ENCODE assay signal across 10 mouse cellular contexts in genomic region chr2:5033546-5034420, GRCm38 (mm10). TPM values are rescaled to one million over a fixed set of nuclear protein-coding genes. Genes with fewer than 3 reads are reported as not detected.
DNase-seq lines count a peak whose midpoint lies in the region; ATAC-seq and TF ChIP-seq lines count a peak whose summit lies in the region.
"Had no signal": no experiment of that assay in that cellular context is flagged by ENCODE, and none has a peak within 500 bp of the region (broad histone marks: within the 10 kb centered on the region; RNA-seq: fewer than 3 reads in every experiment).

No protein-coding gene starts in this region.

- DNase-seq in kidney, postnatal 10 days = peak; percentile 33
- DNase-seq in heart, postnatal 10 days = peak; percentile 56 to 58
- no peak for DNase-seq in liver, postnatal 0 days
- no peak for DNase-seq in layer of hippocampus, adult 9-11 months
- DNase-seq in ovary, postnatal 14 days (ENCODE audit: low spot score) = no peak
- DNase-seq: cerebellum, adult 8-10 months had no signal

- H3K9me3 ChIP-seq in kidney, embryonic 15.5 days (replicated peaks) = no peaks in the 10 kb centered on the region
- H3K9me3 ChIP-seq in liver, postnatal 0 days (ENCODE audit: low read length) = no peaks in the 10 kb centered on the region
- H3K9me3 ChIP-seq: hindbrain, embryonic 12.5 days; midbrain, embryonic 10.5 days had no signal

- H3K9ac ChIP-seq in kidney, embryonic 15.5 days = no peak overlapping the region
- H3K9ac ChIP-seq in liver, postnatal 0 days (replicated peaks) = no peak overlapping the region
- H3K9ac ChIP-seq: hindbrain, embryonic 12.5 days had no signal

- no peaks in the 10 kb centered on the region for H3K4me1 ChIP-seq in kidney, embryonic 15.5 days
- peaks cover 7% of the 10 kb centered on the region for H3K4me1 ChIP-seq in liver, postnatal 0 days (ENCODE audit: insufficient read depth)

- no peak overlapping the region for H3K27ac ChIP-seq in kidney, embryonic 15.5 days
- no peak overlapping the region for H3K27ac ChIP-seq in liver, postnatal 0 days (ENCODE audit: low read depth)
- H3K27ac ChIP-seq: hindbrain, embryonic 12.5 days; midbrain, embryonic 10.5 days had no signal

- 69% methylated on average over 12 of the region's 15 CpGs for WGBS in kidney, embryonic 15.5 days
- 52% methylated on average over 15 of the region's 15 CpGs for WGBS in liver, postnatal 0 days (ENCODE audit: insufficient replicate concordance)

- TF ChIP-seq CTCF in liver, postnatal 0 days (IDR thresholded peaks at IDR 0.05; ENCODE audit: low read depth) = no peak

- no peak overlapping the region for H3K4me2 ChIP-seq in kidney, embryonic 15.5 days
- H3K4me2 ChIP-seq in liver, postnatal 0 days (ENCODE audit: low read depth, low read length) = no peak overlapping the region
- H3K4me2 ChIP-seq: hindbrain, embryonic 12.5 days had no signal

- H3K36me3 ChIP-seq in kidney, embryonic 15.5 days = no peaks in the 10 kb centered on the region
- peaks cover 72% of the 10 kb centered on the region for H3K36me3 ChIP-seq in liver, postnatal 0 days (replicated peaks; ENCODE audit: insufficient read depth, low read length)
- H3K36me3 ChIP-seq: hindbrain, embryonic 12.5 days; midbrain, embryonic 10.5 days had no signal

- TF ChIP-seq EP300 in liver, postnatal 0 days (IDR thresholded peaks at IDR 0.05; ENCODE audit: low read depth) = no peak

- intact Hi-C loops in heart, postnatal 10 days (cut with DNase I) = no loop called here

- no peak for ATAC-seq in kidney, embryonic 15.5 days (replicated peaks; ENCODE audit: low FRiP score)
- ATAC-seq in common myeloid progenitor, adult 5-6 weeks (replicated peaks; ENCODE audit: low read depth, poor library complexity, severe bottlenecking) = peak; percentile 47; the same call in 1 of the 2 replicates
- ATAC-seq in liver, postnatal 0 days = peak; percentile 51

- H3K4me3 ChIP-seq in kidney, embryonic 15.5 days (replicated peaks) = no peak overlapping the region
- no peak overlapping the region for H3K4me3 ChIP-seq in liver, postnatal 0 days (ENCODE audit: low read depth, low read length)
- H3K4me3 ChIP-seq: hindbrain, embryonic 12.5 days; midbrain, embryonic 10.5 days had no signal

- no peaks in the 10 kb centered on the region for H3K27me3 ChIP-seq in kidney, embryonic 15.5 days
- no peaks in the 10 kb centered on the region for H3K27me3 ChIP-seq in liver, postnatal 0 days (ENCODE audit: insufficient read depth, low read length)
- H3K27me3 ChIP-seq: hindbrain, embryonic 12.5 days had no signal

RNA-seq across cellular contexts. Expression of gene Mcm10, which starts 21.2 kb away (rescaled TPM):
- polyA plus RNA-seq in kidney, embryonic 15.5 days (2015; fragmentation: Nextera tagmentation; extraction: Ambion mirVana) = 35.1 TPM in 2 replicates
- 72.3 and 89.8 TPM in 2 replicates for total RNA-seq in common myeloid progenitor, adult 5-6 weeks (2017)
- total RNA-seq in heart, postnatal 10 days (2021) = 1 to 10 TPM; 3.5 to 3.9 TPM
- 10.5 and 12.2 TPM in 2 replicates for polyA plus RNA-seq in liver, postnatal 0 days (2015; fragmentation: Nextera tagmentation; extraction: Ambion mirVana)

RNA-seq across cellular contexts. Expression of gene Optn, which starts 30.1 kb away (rescaled TPM):
- polyA plus RNA-seq in kidney, embryonic 15.5 days (2015; fragmentation: Nextera tagmentation; extraction: Ambion mirVana) = 10.9 and 12.5 TPM in 2 replicates
- 66.8 and 90.9 TPM in 2 replicates for total RNA-seq in common myeloid progenitor, adult 5-6 weeks (2017)
- 10 to 100 TPM; 42.1 to 42.2 TPM for total RNA-seq in heart, postnatal 10 days (2021)
- polyA plus RNA-seq in liver, postnatal 0 days (2015; fragmentation: Nextera tagmentation; extraction: Ambion mirVana) = 41.0 and 42.0 TPM in 2 replicates

RNA-seq across cellular contexts. Expression of gene Ucma, which starts 57.9 kb away (rescaled TPM):
- not detected in 2 replicates for polyA plus RNA-seq in kidney, embryonic 15.5 days (2015; fragmentation: Nextera tagmentation; extraction: Ambion mirVana)
- not detected in 2 replicates for total RNA-seq in common myeloid progenitor, adult 5-6 weeks (2017)
- under 1 TPM; 0.36 to 0.37 TPM for total RNA-seq in heart, postnatal 10 days (2021)
- not detected in 2 replicates for polyA plus RNA-seq in liver, postnatal 0 days (2015; fragmentation: Nextera tagmentation; extraction: Ambion mirVana)
- polyA plus RNA-seq: midbrain, embryonic 10.5 days had no signal

Comparison
In these comparisons a context has a peak if more than half of its experiments do, and no peak if none do; other contexts are left out.
1. DNase-seq: peak in kidney, postnatal 10 days (single experiment) and heart, postnatal 10 days (2 of 2); none in liver, postnatal 0 days (single experiment), layer of hippocampus, adult 9-11 months (single experiment) and ovary, postnatal 14 days (single experiment).
2. RNA of gene Mcm10, which starts 21.2 kb away (total RNA-seq): 72.3 to 89.8 TPM in common myeloid progenitor, adult 5-6 weeks; 3.5 to 3.9 TPM in heart, postnatal 10 days; every median in the first group is over 10 times any median in the second.